15 mouse cellular contexts compared by ENCODE assay signal in the genomic region with DNA sequence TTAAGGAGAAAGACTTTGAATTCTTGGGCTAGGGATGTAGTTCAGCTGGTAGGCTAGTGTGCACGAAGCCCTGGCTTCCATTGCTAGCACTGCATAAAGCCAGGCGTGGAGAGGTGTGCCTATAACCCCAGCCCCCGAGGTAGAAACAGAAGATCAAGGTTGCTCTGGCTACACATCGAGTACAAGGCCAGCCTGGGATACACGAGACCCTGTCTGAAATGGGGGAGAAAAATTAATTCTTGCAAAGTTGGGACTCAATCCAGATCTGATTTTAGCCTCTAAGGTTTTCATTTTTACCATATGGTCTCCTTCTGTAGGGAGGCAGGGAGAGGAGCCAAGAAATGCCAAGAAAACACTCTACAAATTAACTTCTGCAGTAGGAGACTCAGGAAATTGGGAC. TPM values are rescaled to one million over a fixed set of nuclear protein-coding genes. Genes with fewer than 3 reads are reported as not detected.
DNase-seq lines count a peak whose midpoint lies in the region; ATAC-seq and TF ChIP-seq lines count a peak whose summit lies in the region.
"Had no signal": no experiment of that assay in that cellular context is flagged by ENCODE, and none has a peak within 500 bp of the region (broad histone marks: within the 10 kb centered on the region; RNA-seq: fewer than 3 reads in every experiment).

No protein-coding gene starts in this region.

- H3K36me3 ChIP-seq in kidney, embryonic 15.5 days = no peaks in the 10 kb centered on the region
- H3K36me3 ChIP-seq in embryonic facial prominence, embryonic 14.5 days (ENCODE audit: control insufficient read depth, insufficient read depth, low read length) = no peaks in the 10 kb centered on the region
- no peaks in the 10 kb centered on the region for H3K36me3 ChIP-seq in limb, embryonic 13.5 days
- no peaks in the 10 kb centered on the region for H3K36me3 ChIP-seq in lung, postnatal 0 days (ENCODE audit: insufficient read depth, low read length)
- H3K36me3 ChIP-seq: heart, embryonic 13.5 days; lung, embryonic 15.5 days had no signal

- H3K4me2 ChIP-seq in kidney, embryonic 15.5 days = no peak overlapping the region
- H3K4me2 ChIP-seq in embryonic facial prominence, embryonic 14.5 days (ENCODE audit: low read depth, low read length) = no peak overlapping the region
- no peak overlapping the region for H3K4me2 ChIP-seq in limb, embryonic 13.5 days (replicated peaks)
- no peak overlapping the region for H3K4me2 ChIP-seq in lung, postnatal 0 days (replicated peaks; ENCODE audit: low read depth, low read length)
- H3K4me2 ChIP-seq: heart, embryonic 13.5 days; hindbrain, embryonic 14.5 days; lung, embryonic 15.5 days had no signal

- no peak for DNase-seq in kidney, adult 18-20 months
- DNase-seq in NIH3T3 (ENCODE audit: low read depth) = peak; percentile 58
- DNase-seq in embryonic facial prominence, embryonic 14.5 days (ENCODE audit: low spot score) = peak; percentile 63
- DNase-seq in thymus, postnatal 36 days = no peak
- no peak for DNase-seq in lung, postnatal 0 days (ENCODE audit: low spot score)
- no peak for DNase-seq in spleen, postnatal 4 days (ENCODE audit: low spot score in 2 of 2)
- DNase-seq: cerebellum, postnatal 14 days; gastrocnemius, adult 2 months; kidney, postnatal 14 days had no signal

- H3K9me3 ChIP-seq in kidney, embryonic 15.5 days (replicated peaks) = no peaks in the 10 kb centered on the region
- no peaks in the 10 kb centered on the region for H3K9me3 ChIP-seq in embryonic facial prominence, embryonic 14.5 days (ENCODE audit: control insufficient read depth, low read length)
- H3K9me3 ChIP-seq in limb, embryonic 13.5 days = no peaks in the 10 kb centered on the region
- no peaks in the 10 kb centered on the region for H3K9me3 ChIP-seq in lung, postnatal 0 days (ENCODE audit: low read length)
- H3K9me3 ChIP-seq: heart, embryonic 13.5 days; lung, embryonic 15.5 days had no signal

- H3K27me3 ChIP-seq in kidney, embryonic 15.5 days = no peaks in the 10 kb centered on the region
- H3K27me3 ChIP-seq in embryonic facial prominence, embryonic 14.5 days (replicated peaks; ENCODE audit: control insufficient read depth, insufficient read depth, low read length) = no peaks in the 10 kb centered on the region
- H3K27me3 ChIP-seq in limb, embryonic 13.5 days = no peaks in the 10 kb centered on the region
- no peaks in the 10 kb centered on the region for H3K27me3 ChIP-seq in lung, postnatal 0 days (replicated peaks; ENCODE audit: insufficient read depth, low read length)
- H3K27me3 ChIP-seq: heart, embryonic 13.5 days; lung, embryonic 15.5 days; Patski had no signal

- no peak for ATAC-seq in kidney, embryonic 15.5 days (replicated peaks; ENCODE audit: low FRiP score)
- 0 out of 2 replicates have a peak, but pooled peaks have one; percentile 15 for ATAC-seq in embryonic facial prominence, embryonic 14.5 days (ENCODE audit: low read depth)
- ATAC-seq in limb, embryonic 13.5 days (ENCODE audit: low FRiP score, low read depth) = peak; percentile 57; the same call in 1 of the 2 replicates
- no peak for ATAC-seq in lung, postnatal 0 days
- ATAC-seq: Patski had no signal

- no peak overlapping the region for H3K4me3 ChIP-seq in kidney, embryonic 15.5 days (replicated peaks)
- no peak overlapping the region for H3K4me3 ChIP-seq in embryonic facial prominence, embryonic 14.5 days (ENCODE audit: low read depth, low read length)
- no peak overlapping the region for H3K4me3 ChIP-seq in limb, embryonic 13.5 days
- no peak overlapping the region for H3K4me3 ChIP-seq in lung, postnatal 0 days (ENCODE audit: low read depth, low read length)
- H3K4me3 ChIP-seq: gastrocnemius, adult 2 months; heart, embryonic 13.5 days; lung, embryonic 15.5 days had no signal

- peak overlapping the region; percentile 56 for H3K27ac ChIP-seq in kidney, embryonic 15.5 days
- peak overlapping the region; percentile 44; the same call in 1 of the 2 replicates for H3K27ac ChIP-seq in embryonic facial prominence, embryonic 14.5 days (replicated peaks; ENCODE audit: low read depth, low read length)
- H3K27ac ChIP-seq in limb, embryonic 13.5 days = peak overlapping the region; percentile 77; the same call in 1 of the 2 replicates
- H3K27ac ChIP-seq in lung, postnatal 0 days (ENCODE audit: low read length) = no peak overlapping the region
- H3K27ac ChIP-seq: gastrocnemius, adult 2 months; heart, embryonic 13.5 days; hindbrain, embryonic 14.5 days; lung, embryonic 15.5 days had no signal

- TF ChIP-seq CTCF in lung, postnatal 0 days (IDR thresholded peaks at IDR 0.05) = no peak

- no peak overlapping the region for H3K9ac ChIP-seq in kidney, embryonic 15.5 days
- no peak overlapping the region for H3K9ac ChIP-seq in embryonic facial prominence, embryonic 14.5 days (ENCODE audit: low read depth, low read length)
- H3K9ac ChIP-seq in limb, embryonic 13.5 days = no peak overlapping the region
- no peak overlapping the region for H3K9ac ChIP-seq in lung, postnatal 0 days (replicated peaks; ENCODE audit: low read depth)
- H3K9ac ChIP-seq: heart, embryonic 13.5 days; hindbrain, embryonic 14.5 days; lung, embryonic 15.5 days had no signal

- WGBS in kidney, embryonic 15.5 days = 65% methylated on average over 5 of the region's 5 CpGs
- whole genome bisulfite sequencing in embryonic facial prominence, embryonic 14.5 days = 42% methylated on average over 5 of the region's 5 CpGs
- WGBS in limb, embryonic 13.5 days = 42% methylated on average over 5 of the region's 5 CpGs
- WGBS in lung, postnatal 0 days = 64% methylated on average over 5 of the region's 5 CpGs

- TF ChIP-seq EP300 in lung, postnatal 0 days (IDR thresholded peaks at IDR 0.05) = no peak

- H3K4me1 ChIP-seq in kidney, embryonic 15.5 days = peaks cover 24% of the 10 kb centered on the region
- H3K4me1 ChIP-seq in embryonic facial prominence, embryonic 14.5 days (ENCODE audit: control insufficient read depth, insufficient read depth, low read length) = peaks cover 16% of the 10 kb centered on the region
- H3K4me1 ChIP-seq in limb, embryonic 13.5 days = peaks cover 21% of the 10 kb centered on the region
- no peaks in the 10 kb centered on the region for H3K4me1 ChIP-seq in lung, postnatal 0 days (ENCODE audit: insufficient read depth, low read depth, low read length)

RNA-seq across cellular contexts. Expression of a gene that starts 36.0 kb away (rescaled TPM):
- 27.2 and 29.3 TPM in 2 replicates for polyA plus RNA-seq in kidney, embryonic 15.5 days (2015; fragmentation: Nextera tagmentation; extraction: Ambion mirVana)
- 13.7 and 13.8 TPM in 2 replicates for polyA plus RNA-seq in embryonic facial prominence, embryonic 14.5 days (2014; fragmentation: Nextera tagmentation; extraction: Ambion mirVana)
- 21.4 and 22.5 TPM in 2 replicates for polyA plus RNA-seq in limb, embryonic 13.5 days (2015; fragmentation: Nextera tagmentation; extraction: Ambion mirVana)
- polyA plus RNA-seq in lung, postnatal 0 days (2015; fragmentation: Nextera tagmentation; extraction: Ambion mirVana) = 8.8 and 10.8 TPM in 2 replicates

Comparison
In these comparisons a context has a peak if more than half of its experiments do, and no peak if none do; other contexts are left out.
1. ATAC-seq: peak in embryonic facial prominence, embryonic 14.5 days (single experiment) and limb, embryonic 13.5 days (single experiment); none in kidney, embryonic 15.5 days (single experiment) and lung, postnatal 0 days (single experiment).
2. DNase-seq: peak in NIH3T3 (single experiment) and embryonic facial prominence, embryonic 14.5 days (single experiment); none in kidney, adult 18-20 months (single experiment), thymus, postnatal 36 days (0 of 2), lung, postnatal 0 days (single experiment) and spleen, postnatal 4 days (0 of 2).